Mouse (Mus musculus): ENCODE data around the gene Erg28.

The Erg28 gene

GRCm38 (mm10) chr12:85824438-85825264 is at the start of gene Erg28, which contains the start of gene Ttll5:
Erg28 (minus strand) TSS chr12:85824550.
Ttll5 (plus strand) TSS chr12:85824659.
- peak; percentile 94 for DNase-seq

- DNase-seq = no peak
These were observed 45.1 kb upstream of the Erg28 start for GRCm38 (mm10) chr12:85869423-85869822.

GRCm38 (mm10) chr12:85867125-85867524 is 42.8 kb upstream of the Erg28 start:
- no peak for DNase-seq

GRCm38 (mm10) chr12:85866624-85867023 is 42.3 kb upstream of the Erg28 start:
- DNase-seq = no peak

GRCm38 (mm10) chr12:85865526-85865925 is 41.2 kb upstream of the Erg28 start:
- DNase-seq = no peak

- no peak for DNase-seq
These were observed 38.2 kb upstream of the Erg28 start for GRCm38 (mm10) chr12:85862514-85862913.

- DNase-seq = no peak
These were observed 35.3 kb upstream of the Erg28 start for GRCm38 (mm10) chr12:85859511-85860189.

GRCm38 (mm10) chr12:85859111-85859510 is 34.8 kb upstream of the Erg28 start:
- DNase-seq = no peak

GRCm38 (mm10) chr12:85857300-85857699 is 33.0 kb upstream of the Erg28 start:
- DNase-seq = no peak

GRCm38 (mm10) chr12:85854271-85854670 is 29.9 kb upstream of the Erg28 start:
- DNase-seq = no peak

- no peak for DNase-seq
These were observed 29.5 kb upstream of the Erg28 start for GRCm38 (mm10) chr12:85853836-85854235.

GRCm38 (mm10) chr12:85850661-85851060 is 26.3 kb upstream of the Erg28 start:
- DNase-seq = no peak

- peak; percentile 15 for DNase-seq
These were observed 24.0 kb upstream of the Erg28 start for GRCm38 (mm10) chr12:85848164-85848958.

- no peak for DNase-seq
These were observed 15.1 kb upstream of the Erg28 start for GRCm38 (mm10) chr12:85839371-85840000.

- DNase-seq = no peak
These were observed 13.4 kb upstream of the Erg28 start for GRCm38 (mm10) chr12:85837765-85838164.

- DNase-seq = no peak
These were observed 10.2 kb upstream of the Erg28 start for GRCm38 (mm10) chr12:85834543-85834942.

- DNase-seq = no peak
These were observed 6.3 kb upstream of the Erg28 start for GRCm38 (mm10) chr12:85830691-85831090.

- DNase-seq = no peak
These were observed 5.5 kb upstream of the Erg28 start for GRCm38 (mm10) chr12:85829866-85830265.

GRCm38 (mm10) chr12:85828856-85829255 is 4.5 kb upstream of the Erg28 start:
- no peak for DNase-seq

- no peak for DNase-seq
These were observed 1.5 kb upstream of the Erg28 start for GRCm38 (mm10) chr12:85825822-85826221.

- no peak for DNase-seq
These were observed 1.0 kb upstream of the Erg28 start for GRCm38 (mm10) chr12:85825361-85825760.

- no peak for DNase-seq
These were observed 2.3 kb downstream of the Erg28 start for GRCm38 (mm10) chr12:85822051-85822450.

- DNase-seq = peak; percentile 25
These were observed 10.8 kb downstream of the Erg28 start for GRCm38 (mm10) chr12:85813599-85813998.
